Mouse (Mus musculus) spleen, adult 2 months (tissue): Measurements from ENCODE around the gene Top1.

Experiments used
- CTCF ChIP-seq: fragments of 200-500 bp; IDR thresholded peaks from 2 replicates; pipeline ENCODE4 v1.5.1; 2011; ENCODE audit warnings: mild to moderate bottlenecking, inconsistent platforms; ENCODE audit not compliant: insufficient read depth, insufficient read length, insufficient replicate concordance; ENCODE audit errors: extremely low read depth
- POLR2A ChIP-seq: fragments of 200-500 bp; IDR thresholded peaks from 2 replicates; pipeline ENCODE4 v1.6.1; 2011; ENCODE audit warnings: low read depth, low read length, inconsistent platforms

DNA sequence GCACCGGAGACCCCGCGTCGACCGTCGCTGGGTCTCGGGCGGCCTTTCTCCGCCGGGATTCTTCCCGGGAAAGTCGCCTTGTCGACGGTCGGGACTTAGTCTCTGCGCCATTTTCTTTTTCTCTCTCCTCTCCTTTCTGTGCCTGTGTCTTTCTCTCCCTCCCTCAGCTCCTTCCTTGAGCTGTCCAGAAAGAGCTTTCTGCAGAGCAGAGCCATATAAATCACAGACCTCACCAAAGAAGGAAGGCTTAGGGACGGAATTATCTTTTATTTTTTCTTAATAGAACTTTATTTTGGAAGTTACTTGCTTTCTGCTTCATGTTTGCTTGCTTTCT, 1.1 kb downstream of the Top1 start:
- no peak for TF ChIP-seq CTCF
- no peak for TF ChIP-seq POLR2A
